Mouse (Mus musculus) bone marrow, adult 2 months (tissue): Measurements from ENCODE around the gene Ribc2.

Source experiments
- CTCF ChIP-seq: fragments of 200-500 bp; IDR thresholded peaks from 2 replicates; pipeline ENCODE4 v1.5.1; 2011; ENCODE audit warnings: low read length, control low read depth; ENCODE audit not compliant: control insufficient read depth, insufficient read depth
- POLR2A ChIP-seq: fragments of 200-500 bp; IDR thresholded peaks from 2 replicates; pipeline ENCODE4 v1.6.1; 2011; ENCODE audit warnings: low read depth, mild to moderate bottlenecking, control low read depth, low read length, borderline replicate concordance; ENCODE audit not compliant: control insufficient read depth

- TF ChIP-seq CTCF = no peak
- TF ChIP-seq POLR2A = no peak
Observed at GRCm38 (mm10) chr15:85135143-85135542, 3.3 kb downstream of the Ribc2 start.
